Mouse (Mus musculus): ENCODE measurements around the gene Rdh16f1.
"Not testable (repeated sequence)": the region's sequence is repeated elsewhere in the genome, so short reads cannot be mapped to it uniquely, and the experiment has no call there.

The Rdh16f1 gene

GRCm38 (mm10) chr10:127825386-127825785, 65.8 kb downstream of the Rdh16f1 start:
- peak; percentile 2 for DNase-seq (ENCODE audit: low read depth, low spot score)

- no peak for DNase-seq (ENCODE audit: low read depth, low spot score)
These were observed 69.5 kb downstream of the Rdh16f1 start for GRCm38 (mm10) chr10:127829121-127829520.

- DNase-seq (ENCODE audit: low read depth, low spot score): not testable (repeated sequence)
These were observed 74.6 kb downstream of the Rdh16f1 start for GRCm38 (mm10) chr10:127834186-127834585.

GRCm38 (mm10) chr10:127835292-127835691, 75.7 kb downstream of the Rdh16f1 start:
- DNase-seq (ENCODE audit: low read depth, low spot score): no peak

GRCm38 (mm10) chr10:127837793-127838192, 78.2 kb downstream of the Rdh16f1 start:
- DNase-seq (ENCODE audit: low read depth, low spot score): not testable (repeated sequence)

GRCm38 (mm10) chr10:127838539-127838938, 79.0 kb downstream of the Rdh16f1 start:
- no peak for DNase-seq (ENCODE audit: low read depth, low spot score)

GRCm38 (mm10) chr10:127840776-127841175, 81.2 kb downstream of the Rdh16f1 start:
- DNase-seq (ENCODE audit: low read depth, low spot score): no peak

All from skeletal muscle tissue, adult 2 months (tissue).